Mouse (Mus musculus): ENCODE data around the gene Jph2.
A peak's percentile ranks its signal among the peaks of the same experiment; 100 is the strongest.
"Not testable (repeated sequence)": the region's sequence is repeated elsewhere in the genome, so short reads cannot be mapped to it uniquely, and the experiment has no call there.

Gene Jph2

GRCm38 (mm10) chr2:163411840-163412239, 14.0 kb upstream of the Jph2 start:
- no peak for DNase-seq (ENCODE audit: low read depth, low spot score)

GRCm38 (mm10) chr2:163411344-163411743, 13.6 kb upstream of the Jph2 start:
- DNase-seq (ENCODE audit: low read depth, low spot score): not testable (repeated sequence)

- no peak for DNase-seq (ENCODE audit: low read depth, low spot score)
Measured at GRCm38 (mm10) chr2:163410211-163410610, 12.4 kb upstream of the Jph2 start.

- DNase-seq (ENCODE audit: low read depth, low spot score): no peak
Measured at GRCm38 (mm10) chr2:163404037-163404815, 6.4 kb upstream of the Jph2 start.

- DNase-seq (ENCODE audit: low read depth, low spot score): peak; percentile 56
Measured at GRCm38 (mm10) chr2:163401221-163401620, 3.4 kb upstream of the Jph2 start.

GRCm38 (mm10) chr2:163399222-163399621, 1.4 kb upstream of the Jph2 start:
- DNase-seq (ENCODE audit: low read depth, low spot score): no peak

- DNase-seq (ENCODE audit: low read depth, low spot score): no peak
Measured at GRCm38 (mm10) chr2:163398770-163399169, 977 bp upstream of the Jph2 start.

- DNase-seq (ENCODE audit: low read depth, low spot score): no peak
Measured at GRCm38 (mm10) chr2:163397071-163397470, 722 bp downstream of the Jph2 start.

GRCm38 (mm10) chr2:163394977-163395376, 2.8 kb downstream of the Jph2 start:
- no peak for DNase-seq (ENCODE audit: low read depth, low spot score)

GRCm38 (mm10) chr2:163393976-163394375, 3.8 kb downstream of the Jph2 start:
- no peak for DNase-seq (ENCODE audit: low read depth, low spot score)

GRCm38 (mm10) chr2:163393241-163393640, 4.6 kb downstream of the Jph2 start:
- no peak for DNase-seq (ENCODE audit: low read depth, low spot score)

- no peak for DNase-seq (ENCODE audit: low read depth, low spot score)
Measured at GRCm38 (mm10) chr2:163392436-163392835, 5.4 kb downstream of the Jph2 start.

GRCm38 (mm10) chr2:163386423-163387190, 11.2 kb downstream of the Jph2 start:
- no peak for DNase-seq (ENCODE audit: low read depth, low spot score)

GRCm38 (mm10) chr2:163385126-163385525, 12.7 kb downstream of the Jph2 start:
- DNase-seq (ENCODE audit: low read depth, low spot score): no peak

GRCm38 (mm10) chr2:163381246-163381645, 16.5 kb downstream of the Jph2 start:
- DNase-seq (ENCODE audit: low read depth, low spot score): no peak

GRCm38 (mm10) chr2:163379366-163379765, 18.4 kb downstream of the Jph2 start:
- no peak for DNase-seq (ENCODE audit: low read depth, low spot score)

GRCm38 (mm10) chr2:163376082-163376481, 21.7 kb downstream of the Jph2 start:
- no peak for DNase-seq (ENCODE audit: low read depth, low spot score)

GRCm38 (mm10) chr2:163375468-163375867, 22.3 kb downstream of the Jph2 start:
- DNase-seq (ENCODE audit: low read depth, low spot score): no peak

GRCm38 (mm10) chr2:163372627-163373026, 25.2 kb downstream of the Jph2 start:
- DNase-seq (ENCODE audit: low read depth, low spot score): no peak

- no peak for DNase-seq (ENCODE audit: low read depth, low spot score)
Measured at GRCm38 (mm10) chr2:163370175-163370574, 27.6 kb downstream of the Jph2 start.

- no peak for DNase-seq (ENCODE audit: low read depth, low spot score)
Measured at GRCm38 (mm10) chr2:163364785-163365541, 32.8 kb downstream of the Jph2 start.
